Mouse (Mus musculus): Measurements from ENCODE around the gene Mrpl23. TPM values are rescaled to one million over a fixed set of nuclear protein-coding genes. Genes with fewer than 3 reads are reported as not detected.
A peak's percentile ranks its signal among the peaks of the same experiment; 100 is the strongest.

Mrpl23 gene
- polyA plus RNA-seq, 1 experiment from 2014 or later, result 19.7 TPM

DNA sequence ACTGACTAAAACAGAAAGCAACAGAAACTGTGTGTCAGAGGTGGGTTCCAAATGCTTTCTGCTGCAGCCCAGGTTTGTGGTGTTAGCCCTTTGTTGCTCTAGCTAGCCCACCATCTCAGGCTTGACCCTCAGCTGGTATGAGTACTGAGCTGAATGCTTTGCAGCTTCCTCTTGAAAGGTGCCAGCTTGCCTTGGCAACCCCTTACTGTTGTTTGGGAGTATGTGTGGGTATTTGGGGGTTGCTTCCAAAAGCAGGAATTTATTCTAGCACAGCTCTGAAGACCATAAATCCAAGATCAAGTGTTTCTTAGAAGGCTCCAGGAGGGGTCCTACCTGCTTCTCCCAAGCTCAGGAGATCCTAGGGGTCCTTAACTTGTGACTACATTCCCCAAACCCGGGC, 52.4 kb downstream of the Mrpl23 start:
- DNase-seq (ENCODE audit: low spot score), result no peak
- Histone ChIP-seq H3K4me1 (ENCODE audit: control insufficient read depth, insufficient read depth, low read length) (0 out of 2 replicates have a peak, but pooled peaks cover 3% of the 10 kb centered on the region), H3K27ac (replicated peaks; ENCODE audit: low read depth, low read length) (no peak overlapping the region), H3K9ac (ENCODE audit: low read length) (no peak overlapping the region), H3K4me2 (ENCODE audit: low read depth, severe bottlenecking) (no peak overlapping the region), H3K36me3 (ENCODE audit: control insufficient read depth, insufficient read depth, low read length) (no peaks in the 10 kb centered on the region), H3K9me3 (ENCODE audit: control insufficient read depth, low read length) (peaks cover 2% of the 10 kb centered on the region; the same call in 1 of the 2 replicates), H3K27me3 (ENCODE audit: control insufficient read depth, insufficient read depth, low read length) (no peaks in the 10 kb centered on the region), H3K4me3 (ENCODE audit: low read depth, low read length) (no peak overlapping the region)
- no peak for ATAC-seq (ENCODE audit: insufficient number of reproducible peaks, low FRiP score, low TSS enrichment, low read depth)
- 20% methylated on average over 1 of the region's 1 CpGs for WGBS

DNA sequence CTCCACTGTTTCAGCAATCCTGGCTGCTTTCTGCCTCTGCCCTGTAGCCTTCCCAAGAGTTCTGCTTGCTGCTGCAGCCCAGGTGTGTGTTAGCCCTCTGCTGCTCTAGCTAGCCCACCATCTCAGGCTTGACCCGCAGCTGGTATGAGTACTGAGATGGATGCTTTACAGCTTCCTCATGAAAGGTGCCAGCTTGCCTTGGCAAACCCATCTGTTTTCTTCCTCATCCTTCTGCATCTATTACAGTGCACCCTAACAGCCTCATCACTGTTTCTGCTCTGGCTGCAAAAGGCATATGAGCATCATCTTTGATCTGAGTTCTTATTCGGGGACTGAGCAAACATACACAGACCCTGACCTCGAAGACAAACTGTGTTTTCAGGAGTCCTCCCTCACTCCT, 53.4 kb downstream of the Mrpl23 start:
- no peak overlapping the region for H3K4me2 ChIP-seq (ENCODE audit: low read depth, severe bottlenecking)
- DNase-seq (ENCODE audit: low spot score), result no peak
- WGBS, result 82% methylated on average over 3 of the region's 3 CpGs
- peaks cover 5% of the 10 kb centered on the region; the same call in 1 of the 2 replicates for H3K4me1 ChIP-seq (ENCODE audit: control insufficient read depth, insufficient read depth, low read length)
- no peaks in the 10 kb centered on the region for H3K27me3 ChIP-seq (ENCODE audit: control insufficient read depth, insufficient read depth, low read length)
- no peak overlapping the region for H3K4me3 ChIP-seq (ENCODE audit: low read depth, low read length)
- H3K9me3 ChIP-seq (ENCODE audit: control insufficient read depth, low read length), result peaks cover 2% of the 10 kb centered on the region; the same call in 1 of the 2 replicates
- ATAC-seq (ENCODE audit: insufficient number of reproducible peaks, low FRiP score, low TSS enrichment, low read depth), result no peak
- H3K27ac ChIP-seq (replicated peaks; ENCODE audit: low read depth, low read length), result no peak overlapping the region
- no peak overlapping the region for H3K9ac ChIP-seq (ENCODE audit: low read length)
- no peaks in the 10 kb centered on the region for H3K36me3 ChIP-seq (ENCODE audit: control insufficient read depth, insufficient read depth, low read length)

DNA sequence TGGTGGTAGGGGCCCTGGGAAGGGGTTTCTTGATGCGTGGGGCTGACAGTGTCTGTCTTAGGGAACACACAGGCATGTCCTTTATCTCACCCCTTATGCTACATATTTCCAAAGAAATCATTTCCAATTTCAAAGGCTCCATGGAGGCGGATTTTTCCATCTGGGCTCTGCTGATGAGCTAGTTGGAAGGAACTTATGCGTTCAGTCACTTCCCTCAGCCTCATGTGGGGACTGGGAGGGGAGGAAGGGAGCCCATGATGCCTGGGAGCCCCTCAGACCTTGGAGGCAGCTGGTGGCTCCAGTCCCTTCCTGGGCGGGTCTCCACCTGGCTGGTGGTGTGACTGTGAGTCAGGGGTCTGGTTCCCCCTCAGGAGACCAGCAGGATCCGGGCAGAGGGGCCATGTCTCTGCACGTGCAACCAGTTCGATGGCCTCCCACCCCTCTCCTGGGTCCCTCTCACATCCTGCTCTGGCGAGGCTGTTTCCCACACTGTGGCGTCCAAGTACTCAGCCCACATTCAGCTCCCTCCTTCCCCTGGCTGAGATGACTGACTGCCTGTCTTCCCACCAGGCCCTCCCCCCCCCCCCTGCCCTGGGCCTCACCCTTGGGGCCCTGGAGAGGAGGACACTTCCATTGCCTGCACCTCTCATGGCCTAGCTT, 55.9 kb downstream of the Mrpl23 start:
- no peak overlapping the region for H3K4me2 ChIP-seq (ENCODE audit: low read depth, severe bottlenecking)
- no peaks in the 10 kb centered on the region for H3K9me3 ChIP-seq (ENCODE audit: control insufficient read depth, low read length)
- no peak overlapping the region for H3K27ac ChIP-seq (replicated peaks; ENCODE audit: low read depth, low read length)
- H3K27me3 ChIP-seq (ENCODE audit: control insufficient read depth, insufficient read depth, low read length), result no peaks in the 10 kb centered on the region
- DNase-seq (ENCODE audit: low spot score), result no peak
- H3K9ac ChIP-seq (ENCODE audit: low read length), result no peak overlapping the region
- peaks cover 17% of the 10 kb centered on the region for H3K4me1 ChIP-seq (ENCODE audit: control insufficient read depth, insufficient read depth, low read length)
- 73% methylated on average over 9 of the region's 9 CpGs for WGBS
- ATAC-seq (ENCODE audit: insufficient number of reproducible peaks, low FRiP score, low TSS enrichment, low read depth), result no peak
- H3K4me3 ChIP-seq (ENCODE audit: low read depth, low read length), result no peak overlapping the region
- H3K36me3 ChIP-seq (ENCODE audit: control insufficient read depth, insufficient read depth, low read length), result no peaks in the 10 kb centered on the region

MicroRNAs encoded within 50 kb of the gene (microRNA counts, 519-probe panel; counts per million panel counts)
- microRNA mmu-miR-675-3p (3,829 counts per million, percentile 54 among the panel's probes with 10 or more counts), microRNA mmu-miR-675-5p (1,929 counts per million, percentile 15 among the panel's probes with 10 or more counts)

Small RNAs within 50 kb of the gene (microRNA-seq; reads per million reads assigned to microRNA genes)
- gene Mir675, result 199 reads per million, percentile 58 among the genes with 10 or more reads in this experiment

Other genes starting within 250 kb of the Mrpl23 start
- not detected in 2 replicates for gene Krtap5-1, start 235.6 kb upstream of the Mrpl23 start, polyA plus RNA-seq (2014; fragmentation: Nextera tagmentation; extraction: Ambion mirVana)
- gene Krtap5-4, start 229.1 kb upstream of the Mrpl23 start, polyA plus RNA-seq (2014; fragmentation: Nextera tagmentation; extraction: Ambion mirVana), result not detected in 2 replicates
- gene Ifitm10, start 158.9 kb upstream of the Mrpl23 start, polyA plus RNA-seq (2014; fragmentation: Nextera tagmentation; extraction: Ambion mirVana), result 0.27 and 0.72 TPM in 2 replicates
- 0.79 TPM in 1 of 2 replicates, not detected in the other for gene Gm49369, start 150.0 kb upstream of the Mrpl23 start, polyA plus RNA-seq (2014; fragmentation: Nextera tagmentation; extraction: Ambion mirVana)
- gene Ctsd, start 144.6 kb upstream of the Mrpl23 start, polyA plus RNA-seq (2014; fragmentation: Nextera tagmentation; extraction: Ambion mirVana), result 133 and 139 TPM in 2 replicates
- 0.62 TPM in 1 of 2 replicates, not detected in the other for gene Syt8, start 97.8 kb upstream of the Mrpl23 start, polyA plus RNA-seq (2014; fragmentation: Nextera tagmentation; extraction: Ambion mirVana)
- gene Tnni2, start 90.9 kb upstream of the Mrpl23 start, polyA plus RNA-seq (2014; fragmentation: Nextera tagmentation; extraction: Ambion mirVana), result 7.0 and 10.3 TPM in 2 replicates
- gene Lsp1, start 71.9 kb upstream of the Mrpl23 start, polyA plus RNA-seq (2014; fragmentation: Nextera tagmentation; extraction: Ambion mirVana), result 22.8 and 23.3 TPM in 2 replicates
- 8.0 and 10.8 TPM in 2 replicates for gene Tnnt3, start 33.9 kb upstream of the Mrpl23 start, polyA plus RNA-seq (2014; fragmentation: Nextera tagmentation; extraction: Ambion mirVana)
- gene Igf2, start 134.1 kb downstream of the Mrpl23 start, polyA plus RNA-seq (2014; fragmentation: Nextera tagmentation; extraction: Ambion mirVana), result 852 and 881 TPM in 2 replicates
- 0.10 TPM in 1 of 2 replicates, not detected in the other for gene Gm49394, start 137.3 kb downstream of the Mrpl23 start, polyA plus RNA-seq (2014; fragmentation: Nextera tagmentation; extraction: Ambion mirVana)
- gene Ins2, start 210.7 kb downstream of the Mrpl23 start, polyA plus RNA-seq (2014; fragmentation: Nextera tagmentation; extraction: Ambion mirVana), result not detected in 2 replicates